Mouse (Mus musculus) stomach, postnatal 0 days (tissue): ENCODE measurements at regions not wholly inside any gene's neighbourhood (a gene's known extent, or its start where the extent isn't known, plus 50 kb on each side); places are given as distances from the start of the nearest gene placed in this dataset.

Experiments
- CTCF ChIP-seq: IDR thresholded peaks from 2 replicates; pipeline ENCODE4 v1.5.1; 2016; ENCODE audit warnings: antibody characterized with exemption, low read depth, mild to moderate bottlenecking, moderate library complexity
- EP300 ChIP-seq: optimal IDR thresholded peaks from 2 replicates; pipeline ENCODE3; 2016; ENCODE audit warnings: antibody characterized with exemption

DNA sequence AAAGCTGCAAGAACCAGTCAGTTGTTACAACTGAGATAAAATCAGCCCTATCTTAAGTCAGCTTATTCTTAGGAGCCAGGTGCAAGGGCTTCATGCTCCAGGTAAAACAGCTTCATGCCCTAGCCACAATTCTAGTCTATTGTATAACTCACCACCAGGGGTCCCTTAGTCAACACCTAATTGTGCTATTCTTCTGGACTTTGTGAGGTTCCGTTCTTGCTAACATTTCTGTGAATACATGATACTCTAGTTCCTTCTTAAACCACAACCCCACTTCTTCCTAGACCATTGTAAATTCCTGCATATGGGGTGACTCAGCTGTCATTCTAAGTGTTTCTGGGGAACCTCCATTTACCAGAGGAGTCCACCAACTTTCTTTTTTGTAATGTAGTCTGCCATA lies 57.9 kb upstream of the Gm49339 start:
- TF ChIP-seq CTCF (0 out of 2 replicates have a peak, but pooled peaks have one; percentile 6), EP300 (no peak)
